Mouse (Mus musculus) kidney, postnatal 0 days (tissue): ENCODE data around the gene Stab2. TPM values are rescaled to one million over a fixed set of nuclear protein-coding genes. Genes with fewer than 3 reads are reported as not detected.

Source experiments
- ATAC-seq: fragments of 200-750 bp; cut with Nextera tagmentation; replicated peaks from 2 replicates; pipeline ENCODE4 v1.8.0; 2017; ENCODE audit warnings: low read depth, moderate number of reproducible peaks, moderate TSS enrichment, moderate library complexity; ENCODE audit not compliant: low FRiP score
- DNase-seq: peaks from one replicate; pipeline ENCODE4 v3.0.0-alpha.2; 2016; ENCODE audit warnings: low spot score
- H3K27ac ChIP-seq: fragments of 300-500 bp; sonication (generic); 2 replicates; pipeline ENCODE4 v1.5.1; 2014; ENCODE audit warnings: mild to moderate bottlenecking
- H3K27me3 ChIP-seq: fragments of 300-500 bp; sonication (generic); 2 replicates; pipeline ENCODE4 v1.6.1; 2014; ENCODE audit warnings: low read length, mixed read lengths; ENCODE audit not compliant: insufficient read depth
- H3K36me3 ChIP-seq: fragments of 300-500 bp; sonication (generic); 2 replicates; pipeline ENCODE4 v1.6.1; 2014; ENCODE audit warnings: low read length, mixed read lengths; ENCODE audit not compliant: insufficient read depth
- H3K4me1 ChIP-seq: fragments of 300-500 bp; sonication (generic); replicated peaks from 2 replicates; pipeline ENCODE4 v1.6.1; 2014; ENCODE audit warnings: antibody characterized with exemption, low read length, mixed read lengths; ENCODE audit not compliant: insufficient read depth
- H3K4me2 ChIP-seq: fragments of 300-500 bp; sonication (generic); 2 replicates; pipeline ENCODE4 v1.6.1; 2014; ENCODE audit warnings: mild to moderate bottlenecking, low read length, moderate library complexity, mixed read lengths
- H3K4me3 ChIP-seq: fragments of 300-500 bp; sonication (generic); replicated peaks from 2 replicates; pipeline ENCODE4 v1.5.1; 2014; ENCODE audit warnings: low read depth, low read length
- H3K9ac ChIP-seq: fragments of 300-500 bp; sonication (generic); 2 replicates; pipeline ENCODE4 v1.6.1; 2014; ENCODE audit warnings: low read depth, low read length
- H3K9me3 ChIP-seq: fragments of 300-500 bp; sonication (generic); replicated peaks from 2 replicates; pipeline ENCODE4 v1.6.1; 2016; ENCODE audit warnings: low read length, inconsistent platforms, mixed read lengths
- CTCF ChIP-seq: IDR thresholded peaks from 2 replicates; pipeline ENCODE4 v1.5.1; 2016; ENCODE audit warnings: antibody characterized with exemption, low read depth, mild to moderate bottlenecking, moderate library complexity
- WGBS: fragments of 180-500 bp; shearing (Covaris S2); extraction: QIAGEN DNeasy Blood & Tissue Kit; methylation state at CpG from one replicate; pipeline ENCODE4 v1.1.7; 2014; 5-methylcytosine and 5-hydroxymethylcytosine counted together
- polyA plus RNA-seq: library from polyadenylated mRNA; unstranded; fragments of >200 nt; fragmentation: Nextera tagmentation; extraction: Ambion mirVana; gene quantifications from 2 replicates; pipeline ENCODE4 v1.2.1, GENCODE M21; 2015

Gene Stab2
- polyA plus RNA-seq, 1 experiment from 2014 or later: 0.51 TPM

- Histone ChIP-seq H3K9me3 (no peaks in the 10 kb centered on the region), H3K36me3 (no peaks in the 10 kb centered on the region), H3K27me3 (no peaks in the 10 kb centered on the region), H3K4me2 (no peak overlapping the region), H3K27ac (no peak overlapping the region), H3K9ac (no peak overlapping the region), H3K4me1 (peaks cover 6% of the 10 kb centered on the region; the same call in 1 of the 2 replicates), H3K4me3 (no peak overlapping the region)
- no peak for TF ChIP-seq CTCF
- no peak for DNase-seq
- no peak for ATAC-seq
- WGBS: 93% methylated on average over 5 of the region's 5 CpGs
Measured at GRCm38 (mm10) chr10:86796073-86796741, 211.6 kb downstream of the Stab2 start.

DNA sequence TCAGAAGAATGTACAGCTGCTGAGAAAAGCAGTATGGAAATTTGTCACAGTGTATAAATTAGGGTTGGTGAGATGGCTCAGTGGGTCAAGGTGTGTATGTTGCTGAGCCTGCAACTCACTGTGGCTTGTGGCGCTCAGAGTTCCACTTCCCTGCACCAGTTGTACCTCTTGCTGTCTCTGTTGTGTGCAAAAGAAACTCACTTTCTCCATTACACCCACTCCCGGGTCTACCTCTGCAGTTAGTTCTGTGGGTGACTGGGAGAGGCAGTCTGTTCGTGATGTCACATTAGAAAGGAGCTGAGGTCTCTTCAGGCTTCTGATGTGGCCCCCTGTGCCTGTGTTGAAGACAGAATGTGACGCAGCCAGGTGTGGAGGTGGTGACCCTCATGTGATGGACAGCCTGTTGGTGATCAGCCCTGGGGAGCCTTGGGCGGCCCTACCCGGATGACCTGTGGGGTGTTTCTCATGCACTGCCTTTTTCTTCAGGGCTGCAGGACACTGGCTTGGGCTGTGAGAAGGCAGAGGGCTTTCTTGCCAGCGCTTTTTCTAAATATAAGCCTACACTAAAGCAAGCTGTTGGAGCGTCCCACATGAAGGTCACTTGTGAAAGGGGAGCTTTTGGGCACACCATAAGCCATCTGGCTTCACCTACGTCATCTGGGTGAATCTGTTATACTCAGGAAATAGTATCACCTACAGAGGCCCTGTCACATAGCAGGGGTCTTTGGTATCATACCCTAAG is 212.9 kb downstream of the Stab2 start:
- Histone ChIP-seq H3K4me3 (no peak overlapping the region), H3K9me3 (no peaks in the 10 kb centered on the region), H3K4me1 (peaks cover 6% of the 10 kb centered on the region; the same call in 1 of the 2 replicates), H3K27ac (no peak overlapping the region), H3K9ac (no peak overlapping the region), H3K4me2 (no peak overlapping the region), H3K27me3 (no peaks in the 10 kb centered on the region), H3K36me3 (no peaks in the 10 kb centered on the region)
- no peak for TF ChIP-seq CTCF
- DNase-seq: no peak
- no peak for ATAC-seq
- 90% methylated on average over 9 of the region's 9 CpGs for WGBS

GRCm38 (mm10) chr10:86794196-86794595 is 213.6 kb downstream of the Stab2 start:
- TF ChIP-seq CTCF: no peak
- no peak overlapping the region for H3K9ac ChIP-seq
- H3K4me2 ChIP-seq: no peak overlapping the region
- H3K9me3 ChIP-seq: no peaks in the 10 kb centered on the region
- no peaks in the 10 kb centered on the region for H3K36me3 ChIP-seq
- ATAC-seq: no peak
- DNase-seq: no peak
- peaks cover 6% of the 10 kb centered on the region; the same call in 1 of the 2 replicates for H3K4me1 ChIP-seq
- H3K4me3 ChIP-seq: no peak overlapping the region
- WGBS: 90% methylated on average over 4 of the region's 4 CpGs
- no peak overlapping the region for H3K27ac ChIP-seq
- no peaks in the 10 kb centered on the region for H3K27me3 ChIP-seq

- no peak; the same call in 1 of the 2 replicates for ATAC-seq
- WGBS: 51% methylated on average over 2 of the region's 2 CpGs
Measured at GRCm38 (mm10) chr10:86793509-86793951, 214.3 kb downstream of the Stab2 start.

GRCm38 (mm10) chr10:86791507-86792184 is 216.2 kb downstream of the Stab2 start:
- Histone ChIP-seq H3K27ac (no peak overlapping the region), H3K36me3 (no peaks in the 10 kb centered on the region), H3K4me1 (peaks cover 6% of the 10 kb centered on the region; the same call in 1 of the 2 replicates), H3K9ac (no peak overlapping the region), H3K4me3 (no peak overlapping the region), H3K27me3 (no peaks in the 10 kb centered on the region), H3K4me2 (no peak overlapping the region), H3K9me3 (no peaks in the 10 kb centered on the region)
- no peak for ATAC-seq
- TF ChIP-seq CTCF: no peak
- DNase-seq: no peak
- WGBS: 59% methylated on average over 7 of the region's 7 CpGs

More at GRCm38 (mm10) chr10:86793509-86793951, 214.3 kb downstream of the Stab2 start:
- H3K36me3 ChIP-seq: no peaks in the 10 kb centered on the region
- H3K4me1 ChIP-seq: peaks cover 6% of the 10 kb centered on the region; the same call in 1 of the 2 replicates
- no peak for TF ChIP-seq CTCF
- H3K27me3 ChIP-seq: no peaks in the 10 kb centered on the region
- DNase-seq: no peak
- no peaks in the 10 kb centered on the region for H3K9me3 ChIP-seq
- no peak overlapping the region for H3K9ac ChIP-seq
- no peak overlapping the region for H3K4me2 ChIP-seq
- no peak overlapping the region for H3K4me3 ChIP-seq
- H3K27ac ChIP-seq: no peak overlapping the region

Other genes with a start within 250 kb of the Stab2 start
- not detected in 2 replicates for gene Gm49358, start 244.1 kb downstream of the Stab2 start, polyA plus RNA-seq
- gene Nt5dc3, start 229.0 kb downstream of the Stab2 start, polyA plus RNA-seq: 0.99 and 1.2 TPM in 2 replicates
- not detected in 2 replicates for gene 1700113H08Rik, start 50.0 kb upstream of the Stab2 start, polyA plus RNA-seq